Mouse (Mus musculus) adrenal gland, postnatal 36 days (tissue): ENCODE measurements around the gene Hoxb1. TPM values are rescaled to one million over a fixed set of nuclear protein-coding genes. Genes with fewer than 3 reads are reported as not detected.

Source experiments
- DNase-seq, 2 experiments: peaks; one replicate each; pipeline ENCODE4 v3.0.0; 2021; ENCODE audit warnings: mixed read lengths in 1 of 2
- total RNA-seq, 2 experiments: library from RNA; stranded (reverse); gene quantifications; 2 replicates each; pipeline ENCODE4 v1.2.3; 2021

The Hoxb1 gene
- total RNA-seq, 2 experiments from 2014 or later, result not detected

GRCm38 (mm10) chr11:96350341-96350624, 15.3 kb upstream of the Hoxb1 start, which contains the start of gene Hoxb2:
Gene Hoxb2 (plus strand): TSS chr11:96350525.
- no peak for DNase-seq

GRCm38 (mm10) chr11:96350791-96351190, 14.8 kb upstream of the Hoxb1 start:
- peak in 1 of 2 experiments; percentile 8 for DNase-seq

GRCm38 (mm10) chr11:96351312-96351711, 14.2 kb upstream of the Hoxb1 start:
- peak; percentile 65 to 69 for DNase-seq

GRCm38 (mm10) chr11:96351831-96352230, 13.7 kb upstream of the Hoxb1 start:
- peak; percentile 77 to 79 for DNase-seq

- DNase-seq, result peak; percentile 70 to 82
Observed at GRCm38 (mm10) chr11:96352691-96353521, 12.6 kb upstream of the Hoxb1 start.

- no peak for DNase-seq
Observed at GRCm38 (mm10) chr11:96353522-96353841, 12.1 kb upstream of the Hoxb1 start.

- DNase-seq, result peak in 1 of 2 experiments; percentile 37
Observed at GRCm38 (mm10) chr11:96353939-96354338, 11.6 kb upstream of the Hoxb1 start.

GRCm38 (mm10) chr11:96354376-96354775, 11.2 kb upstream of the Hoxb1 start:
- peak; percentile 73 to 74 for DNase-seq

- no peak for DNase-seq
Observed at GRCm38 (mm10) chr11:96354801-96355311, 10.7 kb upstream of the Hoxb1 start.

GRCm38 (mm10) chr11:96363807-96364206, 1.7 kb upstream of the Hoxb1 start:
- no peak for DNase-seq

GRCm38 (mm10) chr11:96366092-96367041, 815 bp downstream of the Hoxb1 start:
- peak in 1 of 2 experiments; percentile 27 for DNase-seq

- DNase-seq, result no peak
Observed at GRCm38 (mm10) chr11:96367141-96367540, 1.6 kb downstream of the Hoxb1 start.

- no peak for DNase-seq
Observed at GRCm38 (mm10) chr11:96368686-96369085, 3.1 kb downstream of the Hoxb1 start.

GRCm38 (mm10) chr11:96369140-96369539, 3.6 kb downstream of the Hoxb1 start:
- no peak for DNase-seq

GRCm38 (mm10) chr11:96371726-96372125, 6.2 kb downstream of the Hoxb1 start:
- DNase-seq, result no peak

GRCm38 (mm10) chr11:96372519-96372918, 7.0 kb downstream of the Hoxb1 start:
- no peak for DNase-seq

GRCm38 (mm10) chr11:96374810-96375209, 9.3 kb downstream of the Hoxb1 start:
- DNase-seq, result no peak

- DNase-seq, result no peak
Observed at GRCm38 (mm10) chr11:96383381-96383780, 17.8 kb downstream of the Hoxb1 start.

GRCm38 (mm10) chr11:96387635-96388034, 22.1 kb downstream of the Hoxb1 start:
- no peak for DNase-seq

GRCm38 (mm10) chr11:96396772-96397626, 31.4 kb downstream of the Hoxb1 start:
- DNase-seq, result no peak

- DNase-seq, result no peak
Observed at GRCm38 (mm10) chr11:96397806-96398335, 32.3 kb downstream of the Hoxb1 start.

- DNase-seq, result peak; percentile 57 to 61
Observed at GRCm38 (mm10) chr11:96399923-96400322, 34.4 kb downstream of the Hoxb1 start.
